Mouse (Mus musculus) 416B (cell line): ENCODE measurements at regions not wholly inside any gene's neighbourhood (a gene's known extent, or its start where the extent isn't known, plus 50 kb on each side); places are given as distances from the start of the nearest gene placed in this dataset.
"Not testable (repeated sequence)": the region's sequence is repeated elsewhere in the genome, so short reads cannot be mapped to it uniquely, and the experiment has no call there.

Experiments
- DNase-seq: peaks from one replicate; pipeline ENCODE4 v3.0.0; 2011; ENCODE audit warnings: low read depth

DNA sequence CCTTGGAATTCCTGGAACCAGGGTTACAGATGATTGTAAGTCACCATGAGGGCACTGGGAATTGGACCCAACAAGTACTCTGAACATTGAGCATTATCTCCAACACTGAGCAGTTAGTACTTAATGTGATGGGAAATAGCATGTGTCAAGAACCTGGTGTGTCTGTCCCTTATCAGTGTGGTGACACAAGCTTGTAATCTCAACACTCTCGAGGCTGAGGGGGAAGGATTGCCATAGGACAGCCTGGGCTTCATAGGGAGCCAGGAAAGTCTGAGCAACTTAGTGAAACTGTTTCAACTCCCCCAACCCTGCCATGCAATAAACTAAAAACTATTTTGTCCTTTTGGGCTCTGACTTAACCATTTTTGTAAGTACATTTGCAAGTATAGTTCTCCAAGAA lies 100.0 kb downstream of the Wdr20rt start:
- DNase-seq: no peak

- no peak for DNase-seq
These were observed 103.2 kb downstream of the Wdr20rt start for GRCm38 (mm10) chr12:65328532-65328931.

- no peak for DNase-seq
These were observed 104.4 kb downstream of the Wdr20rt start for GRCm38 (mm10) chr12:65329678-65330077.

- no peak for DNase-seq
These were observed 114.7 kb downstream of the Wdr20rt start for GRCm38 (mm10) chr12:65340009-65340408.

GRCm38 (mm10) chr12:65347251-65347650 lies 121.9 kb downstream of the Wdr20rt start:
- DNase-seq: no peak

DNA sequence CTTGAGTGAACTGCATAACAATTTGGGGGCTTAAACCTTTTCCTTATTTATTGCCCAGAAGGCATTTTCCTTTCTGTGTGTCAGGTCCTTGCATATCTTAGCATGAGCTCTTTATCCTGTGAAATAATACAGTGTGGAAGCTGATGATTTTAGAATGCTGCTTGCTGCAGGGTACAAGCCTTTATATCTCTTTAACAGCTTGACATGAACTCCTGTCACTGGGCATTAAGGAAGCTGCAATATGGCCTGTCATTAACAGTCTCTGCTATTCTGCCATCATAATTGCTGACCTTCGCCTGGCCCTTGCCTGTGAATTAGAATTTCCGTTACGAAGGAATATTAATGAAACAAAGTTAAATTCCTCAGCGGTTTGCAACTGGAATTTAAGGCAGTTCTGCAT lies 124.2 kb downstream of the Wdr20rt start:
- DNase-seq: no peak

GRCm38 (mm10) chr12:65364179-65364578 lies 138.9 kb downstream of the Wdr20rt start:
- DNase-seq: peak; percentile 10

DNA sequence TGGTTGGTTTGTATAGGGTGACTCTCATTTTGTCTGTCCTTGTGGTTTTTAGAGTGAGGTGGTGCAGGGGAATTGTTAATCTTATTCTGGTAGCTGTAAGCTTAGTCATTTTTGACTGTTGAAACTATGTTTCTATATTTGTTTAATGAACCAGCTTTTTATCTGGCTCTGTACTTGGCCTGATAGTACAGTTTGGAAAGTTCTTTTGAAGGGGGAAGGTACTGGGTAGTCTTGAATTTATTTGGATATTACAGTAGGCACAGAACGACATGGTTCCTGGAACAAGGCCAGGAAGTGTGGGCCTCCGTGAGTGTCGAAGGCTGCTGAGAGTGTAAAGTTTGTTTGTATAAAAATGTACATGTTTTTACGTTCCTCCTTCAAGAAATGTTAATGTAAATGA lies 142.0 kb downstream of the Wdr20rt start:
- peak; percentile 11 for DNase-seq

DNA sequence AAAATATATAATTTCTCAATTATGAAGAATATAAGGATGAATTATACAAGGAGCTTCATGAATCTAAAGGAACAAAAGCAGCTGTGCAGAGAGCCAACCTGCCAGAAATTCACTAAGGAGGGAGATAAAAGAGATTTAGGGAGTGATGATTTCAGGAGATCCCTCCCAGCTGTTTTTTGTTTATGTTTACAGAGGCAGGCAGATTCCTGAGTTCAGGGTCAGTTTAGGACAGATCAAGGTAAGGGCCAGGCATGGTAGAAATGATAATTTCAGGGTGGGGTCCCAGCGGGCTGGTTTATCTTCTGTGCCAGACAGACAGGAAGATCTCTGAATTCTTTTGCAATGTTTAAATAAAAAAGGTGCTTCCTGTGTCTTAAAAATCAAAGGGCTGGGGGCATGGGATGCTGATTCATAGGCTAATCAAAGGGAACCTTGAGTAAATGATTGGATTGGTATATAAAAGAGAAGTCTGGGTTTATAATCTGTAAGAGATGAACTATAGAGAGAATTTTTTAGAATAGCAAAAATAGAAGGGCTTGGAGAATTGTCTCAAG lies 142.6 kb downstream of the Wdr20rt start:
- DNase-seq: peak; percentile 7

- no peak for DNase-seq
These were observed 146.3 kb downstream of the Wdr20rt start for GRCm38 (mm10) chr12:65371650-65372049.

DNA sequence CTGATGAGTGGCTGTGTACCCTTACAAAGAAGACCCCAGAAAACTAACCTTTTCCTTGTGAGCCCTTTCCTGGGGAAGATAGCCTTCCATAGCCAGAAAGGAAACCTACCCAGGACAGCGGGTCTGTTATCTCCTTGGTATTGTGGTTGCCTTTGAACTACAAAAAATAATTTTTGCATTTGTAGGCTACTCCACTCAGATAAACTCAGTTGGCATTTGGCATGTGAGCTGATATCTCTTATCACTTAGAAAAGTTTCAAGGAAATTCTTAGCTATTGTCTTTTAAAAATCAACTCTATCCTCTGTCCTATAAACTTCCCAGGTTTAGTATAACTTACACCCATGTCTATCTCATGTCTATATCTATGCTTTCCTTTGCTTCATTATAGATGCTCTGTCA lies 154.0 kb downstream of the Wdr20rt start:
- no peak for DNase-seq

DNA sequence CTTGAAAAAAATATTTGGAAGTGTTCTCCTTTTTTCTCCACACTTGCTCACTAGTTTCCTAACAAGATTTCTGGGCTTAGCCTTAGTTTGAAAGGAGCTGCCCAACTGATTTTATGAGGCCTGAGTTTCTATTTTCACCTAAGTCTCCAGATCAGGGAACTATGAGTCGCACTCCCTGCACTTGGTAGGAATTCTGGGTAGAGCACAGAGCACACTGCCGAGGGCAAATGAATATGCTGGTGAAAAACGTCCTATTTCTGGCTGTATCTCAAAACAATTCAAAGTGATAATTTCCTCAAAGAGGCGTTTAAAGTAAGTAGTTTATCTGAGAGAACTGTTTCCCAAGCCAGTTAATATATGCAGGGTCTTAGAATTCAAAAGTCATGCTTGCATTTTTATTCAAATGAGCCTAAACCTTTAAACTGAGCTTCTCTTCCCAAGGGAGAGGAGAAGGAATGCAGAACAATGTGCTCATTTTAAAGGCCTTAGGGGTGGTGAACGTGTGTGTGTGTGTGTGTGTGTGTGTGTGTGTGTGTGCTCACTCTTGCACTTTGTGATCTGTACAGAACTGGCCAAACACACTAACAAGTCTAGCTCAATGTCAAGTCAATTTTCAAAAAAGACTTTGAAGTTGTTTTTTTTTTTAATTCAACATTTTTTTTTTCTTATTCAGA lies 156.9 kb downstream of the Wdr20rt start:
- no peak for DNase-seq

DNA sequence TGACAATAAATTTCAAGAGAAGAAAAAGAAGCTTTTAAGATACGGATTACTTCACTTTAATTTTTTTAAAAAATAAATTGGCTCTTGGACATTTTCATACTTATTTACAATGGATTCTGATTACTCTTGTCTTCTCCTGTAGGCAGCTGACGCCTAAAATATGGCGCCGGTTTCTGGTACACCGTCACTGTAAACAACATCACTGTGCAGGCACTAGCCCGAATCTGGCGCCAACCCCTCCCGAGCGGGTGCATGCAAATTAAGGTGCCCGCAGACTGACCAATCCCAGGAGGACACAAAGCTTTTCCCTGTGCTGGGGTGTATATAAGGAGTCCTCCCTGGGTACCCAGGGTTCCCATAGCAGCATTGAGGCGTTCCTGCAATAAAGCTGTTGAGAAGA lies 157.5 kb downstream of the Wdr20rt start:
- not testable (repeated sequence) for DNase-seq

- no peak for DNase-seq
These were observed 160.8 kb downstream of the Wdr20rt start for GRCm38 (mm10) chr12:65386005-65386645.

- DNase-seq: no peak
These were observed 161.7 kb downstream of the Wdr20rt start for GRCm38 (mm10) chr12:65387042-65387441.

GRCm38 (mm10) chr12:65389512-65389911 lies 164.2 kb downstream of the Wdr20rt start:
- DNase-seq: no peak

DNA sequence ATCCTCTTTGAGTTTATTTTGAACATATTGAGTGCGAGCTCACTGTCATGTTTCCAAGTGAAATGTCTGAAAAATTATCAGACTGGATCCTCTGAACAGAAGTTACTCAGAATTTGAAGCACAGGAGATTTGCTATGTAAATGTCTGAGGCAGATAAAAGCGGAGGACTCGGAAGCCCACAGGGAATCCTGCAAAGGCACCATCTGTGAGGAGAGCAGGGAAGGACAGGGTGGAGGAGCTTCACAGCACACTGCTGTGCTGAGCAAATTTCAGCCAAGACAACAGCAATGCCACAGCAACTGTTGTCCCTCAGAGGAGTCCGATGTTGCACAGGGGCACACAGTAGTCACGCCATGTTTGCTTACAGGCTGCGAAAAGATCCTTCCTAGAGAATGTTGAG lies 165.0 kb downstream of the Wdr20rt start:
- no peak for DNase-seq

GRCm38 (mm10) chr12:65401728-65402419 lies 176.6 kb downstream of the Wdr20rt start:
- DNase-seq: peak; percentile 16

DNA sequence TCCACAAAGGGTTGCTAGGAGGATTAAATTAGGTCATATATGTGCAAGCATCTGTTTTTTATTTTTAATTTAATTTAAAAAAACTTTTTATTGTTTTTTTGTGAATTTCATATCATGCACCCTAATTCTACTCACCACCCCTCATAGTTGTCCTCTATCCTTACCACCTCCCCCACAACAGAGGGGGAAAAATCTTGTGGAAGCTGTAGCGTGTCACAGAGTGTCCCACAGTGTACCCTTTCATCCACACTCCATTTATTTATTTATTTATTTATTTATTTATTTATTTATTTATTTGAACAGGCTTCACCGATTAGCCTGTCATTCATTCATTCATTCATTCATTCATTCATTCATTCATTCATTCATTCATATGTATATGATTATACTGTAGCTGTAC lies 177.8 kb downstream of the Wdr20rt start:
- no peak for DNase-seq

DNA sequence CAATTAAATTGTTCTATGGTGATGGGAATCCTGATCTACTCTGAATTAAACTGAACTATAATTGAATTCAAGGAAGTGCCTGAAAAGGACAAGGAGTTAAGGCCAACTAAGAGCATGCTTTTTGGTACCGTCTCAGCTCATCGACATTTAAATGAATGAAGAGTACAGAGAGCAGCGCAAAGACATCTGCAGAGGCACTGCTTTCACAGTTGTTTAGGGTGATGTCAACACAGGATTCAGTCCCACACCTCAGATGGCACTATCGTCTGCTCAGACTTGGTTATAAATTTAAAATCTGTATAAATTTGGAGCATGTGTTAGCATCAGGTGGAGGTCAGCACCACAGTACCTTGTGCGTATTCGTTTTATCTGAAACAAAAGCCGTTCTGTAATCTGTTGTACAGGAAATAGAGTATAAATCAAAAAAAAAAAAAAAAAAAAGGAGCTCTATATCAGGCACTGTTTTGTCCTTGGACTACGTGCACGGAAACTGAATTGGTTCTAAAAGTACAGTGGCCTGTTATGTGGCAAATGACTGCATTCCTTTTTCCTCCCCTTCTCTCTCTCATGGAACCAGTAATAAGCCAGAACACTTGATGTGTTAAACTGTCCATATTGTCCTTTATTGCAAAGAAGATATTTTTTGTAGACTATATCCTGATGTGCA lies 187.8 kb downstream of the Wdr20rt start:
- no peak for DNase-seq

GRCm38 (mm10) chr12:65414393-65414792 lies 189.1 kb downstream of the Wdr20rt start:
- DNase-seq: no peak

- no peak for DNase-seq
These were observed 191.6 kb downstream of the Wdr20rt start for GRCm38 (mm10) chr12:65416909-65417308.
